Mouse (Mus musculus) cortical plate, adult 2 months (tissue): ENCODE data around the gene Tmprss11a.

Experiments used
- CTCF ChIP-seq: fragments of 200-500 bp; IDR thresholded peaks from 2 replicates; pipeline ENCODE4 v1.5.1; 2011; ENCODE audit warnings: mild to moderate bottlenecking, control low read depth, low read length; ENCODE audit not compliant: insufficient read depth; ENCODE audit errors: extremely low read depth
- POLR2A ChIP-seq: fragments of 200-500 bp; IDR thresholded peaks from 2 replicates; pipeline ENCODE4 v1.6.1; 2011; ENCODE audit warnings: mild to moderate bottlenecking, low read length, control low read depth; ENCODE audit not compliant: insufficient read depth; ENCODE audit errors: extremely low read depth

- no peak for TF ChIP-seq POLR2A
- TF ChIP-seq CTCF = no peak
Observed at GRCm38 (mm10) chr5:86439306-86439705, 29.5 kb downstream of the Tmprss11a start.
